Mouse (Mus musculus) cortical plate, adult 2 months (tissue): Measurements from ENCODE around the gene Mettl5. TPM values are rescaled to one million over a fixed set of nuclear protein-coding genes. Genes with fewer than 3 reads are reported as not detected.

ENCODE experiments used
- H3K27ac ChIP-seq: fragments of 200-500 bp; 2 replicates; pipeline ENCODE4 v1.5.1; 2012; ENCODE audit warnings: low read length, control low read depth, inconsistent platforms; ENCODE audit not compliant: insufficient read depth
- H3K4me1 ChIP-seq: fragments of 200-500 bp; 2 replicates; pipeline ENCODE4 v1.6.1; 2011; ENCODE audit warnings: low read length; ENCODE audit not compliant: control insufficient read depth, insufficient read depth
- H3K4me3 ChIP-seq: fragments of 200-500 bp; 2 replicates; pipeline ENCODE4 v1.5.1; 2011; ENCODE audit warnings: mild to moderate bottlenecking, low read length, control low read depth; ENCODE audit not compliant: insufficient read depth
- CTCF ChIP-seq: fragments of 200-500 bp; IDR thresholded peaks from 2 replicates; pipeline ENCODE4 v1.5.1; 2011; ENCODE audit warnings: mild to moderate bottlenecking, control low read depth, low read length; ENCODE audit not compliant: insufficient read depth; ENCODE audit errors: extremely low read depth
- POLR2A ChIP-seq: fragments of 200-500 bp; IDR thresholded peaks from 2 replicates; pipeline ENCODE4 v1.6.1; 2011; ENCODE audit warnings: mild to moderate bottlenecking, low read length, control low read depth; ENCODE audit not compliant: insufficient read depth; ENCODE audit errors: extremely low read depth
- polyA plus RNA-seq: library from polyadenylated mRNA; depleted of rRNA; stranded (reverse); fragments of >200 nt; gene quantifications from 2 replicates; pipeline ENCODE4 v1.2.3, GENCODE M21; 2012; rRNA removed

Gene Mettl5
- polyA plus RNA-seq, 1 experiment = 13.6 TPM

- H3K4me1 ChIP-seq = no peaks in the 10 kb centered on the region; the same call in 1 of the 2 replicates
- TF ChIP-seq CTCF = no peak
- TF ChIP-seq POLR2A = no peak
- H3K4me3 ChIP-seq = no peak overlapping the region
- H3K27ac ChIP-seq = no peak overlapping the region
Measured at GRCm38 (mm10) chr2:69837244-69837967, 48.0 kb downstream of the Mettl5 start.

- no peak overlapping the region for H3K4me3 ChIP-seq
- no peaks in the 10 kb centered on the region for H3K4me1 ChIP-seq
- H3K27ac ChIP-seq = no peak overlapping the region
- TF ChIP-seq POLR2A (no peak), CTCF (no peak)
Measured at GRCm38 (mm10) chr2:69830116-69830515, 55.3 kb downstream of the Mettl5 start.

GRCm38 (mm10) chr2:69829680-69830079, 55.7 kb downstream of the Mettl5 start:
- no peak for TF ChIP-seq POLR2A
- no peak for TF ChIP-seq CTCF
- Histone ChIP-seq H3K27ac (no peak overlapping the region), H3K4me1 (peaks cover under 1% of the 10 kb centered on the region; the same call in 1 of the 2 replicates), H3K4me3 (no peak overlapping the region)

GRCm38 (mm10) chr2:69828031-69828430, 57.4 kb downstream of the Mettl5 start:
- TF ChIP-seq POLR2A = no peak
- no peak for TF ChIP-seq CTCF
- no peak overlapping the region for H3K4me3 ChIP-seq
- no peak overlapping the region for H3K27ac ChIP-seq
- H3K4me1 ChIP-seq = peaks cover 2% of the 10 kb centered on the region; the same call in 1 of the 2 replicates

- no peak overlapping the region for H3K4me3 ChIP-seq
- no peak overlapping the region for H3K27ac ChIP-seq
- TF ChIP-seq POLR2A = no peak
- TF ChIP-seq CTCF = no peak
- peaks cover 2% of the 10 kb centered on the region for H3K4me1 ChIP-seq
Measured at GRCm38 (mm10) chr2:69826380-69826779, 59.0 kb downstream of the Mettl5 start.

- Histone ChIP-seq H3K4me3 (no peak overlapping the region), H3K4me1 (peaks cover 2% of the 10 kb centered on the region), H3K27ac (no peak overlapping the region)
- TF ChIP-seq CTCF = no peak
Measured at GRCm38 (mm10) chr2:69825898-69826297, 59.5 kb downstream of the Mettl5 start.

- TF ChIP-seq CTCF (no peak), POLR2A (no peak)
- Histone ChIP-seq H3K4me3 (peak overlapping the region; percentile 54), H3K4me1 (peaks cover 2% of the 10 kb centered on the region), H3K27ac (peak overlapping the region; percentile 16)
Measured at GRCm38 (mm10) chr2:69823129-69823677, 62.2 kb downstream of the Mettl5 start.

- Histone ChIP-seq H3K4me1 (peaks cover 2% of the 10 kb centered on the region), H3K27ac (peak overlapping the region; percentile 16), H3K4me3 (peak overlapping the region; percentile 54)
- TF ChIP-seq CTCF = no peak
- peak; percentile 46; the same call in 1 of the 2 replicates for TF ChIP-seq POLR2A
Measured at GRCm38 (mm10) chr2:69822361-69823128, 62.9 kb downstream of the Mettl5 start.

- H3K4me1 ChIP-seq = peaks cover 2% of the 10 kb centered on the region
- peak within 1 kb of the TSS; percentile 16 for H3K27ac ChIP-seq
- TF ChIP-seq POLR2A (no peak), CTCF (no peak)
- peak within 1 kb of the TSS; percentile 54 for H3K4me3 ChIP-seq
Measured at GRCm38 (mm10) chr2:69821711-69822110, 63.7 kb downstream of the Mettl5 start, which contains the start of gene Klhl23. Gene Klhl23 (plus strand): TSS chr2:69821944.

Other genes starting within 250 kb of the Mettl5 start
- gene Bbs5, start 238.4 kb downstream of the Mettl5 start, polyA plus RNA-seq = 28.1 and 36.4 TPM in 2 replicates
- 0.32 and 0.46 TPM in 2 replicates for gene Klhl41, start 215.5 kb downstream of the Mettl5 start, polyA plus RNA-seq
- 11.4 and 12.2 TPM in 2 replicates for gene Fastkd1, start 172.1 kb downstream of the Mettl5 start, polyA plus RNA-seq
- gene Ppig, start 163.1 kb downstream of the Mettl5 start, polyA plus RNA-seq = 23.0 and 23.3 TPM in 2 replicates
- 3.7 TPM in 2 replicates for gene Ccdc173, start 96.0 kb downstream of the Mettl5 start, polyA plus RNA-seq
- 25.5 and 29.9 TPM in 2 replicates for gene Phospho2, start 96.0 kb downstream of the Mettl5 start, polyA plus RNA-seq
- gene Klhl23, start 63.7 kb downstream of the Mettl5 start, polyA plus RNA-seq = 34.7 and 38.1 TPM in 2 replicates
- gene Ssb, start 24.1 kb downstream of the Mettl5 start, polyA plus RNA-seq = 80.3 and 88.7 TPM in 2 replicates
- gene Ubr3, start 11.6 kb upstream of the Mettl5 start, polyA plus RNA-seq = 75.8 and 77.6 TPM in 2 replicates
- 0.17 and 0.44 TPM in 2 replicates for gene Myo3b, start 153.5 kb upstream of the Mettl5 start, polyA plus RNA-seq